Mouse (Mus musculus) right cerebral cortex, adult 2 months (tissue): ENCODE measurements around the gene Arglu1.

Experiments used
- DNase-seq, 2 experiments: peaks; one replicate each; pipeline ENCODE4 v3.0.0; 2021 to 2022; ENCODE audit warnings: low spot score in 2 of 2

The Arglu1 gene

DNA sequence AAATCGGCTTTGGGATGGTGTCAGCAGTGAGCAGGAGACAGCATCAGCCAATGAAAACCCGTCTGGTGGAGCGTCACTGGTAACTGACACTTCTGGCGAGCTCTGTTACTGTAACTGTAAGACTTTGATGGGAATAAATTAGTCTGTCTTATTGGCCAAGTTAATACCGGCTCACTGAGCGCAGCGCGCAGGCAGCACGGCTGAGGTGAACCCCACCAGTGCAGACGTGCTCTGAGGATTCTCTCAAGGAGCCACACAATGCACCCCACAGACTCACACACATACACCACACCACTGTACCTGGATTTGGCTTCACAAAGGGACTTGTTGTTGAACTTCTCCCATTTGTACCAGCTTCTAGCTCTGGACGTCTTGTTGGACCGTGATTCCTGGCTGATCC lies 68.3 kb downstream of the Arglu1 start:
- no peak for DNase-seq

- DNase-seq = no peak
These were observed 68.9 kb downstream of the Arglu1 start for GRCm38 (mm10) chr8:8621236-8621917.

- peak in 1 of 2 experiments; percentile 53 for DNase-seq
These were observed 69.8 kb downstream of the Arglu1 start for GRCm38 (mm10) chr8:8620536-8620935.

DNA sequence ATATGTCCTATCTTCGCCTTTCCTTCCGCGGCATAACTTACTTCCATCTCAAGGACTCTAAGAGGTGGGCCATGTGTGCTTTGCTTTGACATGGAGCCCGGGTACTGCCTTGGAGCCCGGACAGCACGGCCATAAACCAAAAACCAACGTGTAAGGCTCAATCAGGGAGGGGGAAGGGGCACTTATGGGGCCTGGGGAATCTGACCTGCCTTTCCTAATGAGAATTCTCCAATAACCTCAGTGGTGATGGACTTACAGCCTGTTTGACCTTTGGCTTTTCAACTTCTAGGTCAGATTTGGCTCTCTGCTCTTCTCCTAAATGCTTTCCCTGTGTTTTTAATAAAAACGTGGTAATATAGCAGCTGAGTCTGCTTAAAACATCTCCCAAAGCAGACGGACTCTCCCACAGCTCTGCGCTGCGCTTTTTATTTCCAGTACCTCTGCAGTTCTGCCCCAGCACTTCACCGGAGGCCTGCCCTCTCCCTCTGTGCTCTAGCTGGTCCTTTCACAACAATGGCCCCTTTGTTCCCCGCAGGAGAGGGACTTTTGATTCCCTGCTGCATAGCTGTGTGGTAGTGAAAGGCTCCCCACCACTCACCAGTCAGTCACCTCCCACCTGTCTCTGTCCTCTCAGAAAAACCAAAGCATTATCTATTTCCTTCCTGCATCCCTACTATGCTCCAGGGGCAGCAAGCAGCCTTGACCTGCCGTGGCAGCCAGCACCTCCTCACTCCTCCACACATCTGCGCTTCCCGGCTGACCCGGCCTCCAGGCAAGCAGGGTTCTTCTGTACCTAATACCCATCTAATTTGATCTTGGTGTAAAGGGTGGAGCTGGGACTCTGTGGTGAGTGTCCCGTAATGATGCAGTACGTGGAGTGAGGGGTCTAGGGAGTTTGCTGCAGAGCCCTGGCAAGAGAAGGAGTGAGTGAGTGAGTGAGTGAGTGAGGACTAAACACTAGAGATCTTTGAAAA lies 70.8 kb downstream of the Arglu1 start:
- no peak for DNase-seq
